Mouse (Mus musculus) liver, adult 2 months (tissue): ENCODE results near the gene Fam162b.

Source experiments
- CTCF ChIP-seq: fragments of 200-500 bp; IDR thresholded peaks from 2 replicates; pipeline ENCODE4 v1.5.1; 2011; ENCODE audit warnings: low read depth, low read length, control low read depth
- POLR2A ChIP-seq: fragments of 200-500 bp; IDR thresholded peaks from 2 replicates; pipeline ENCODE4 v1.6.1; 2011; ENCODE audit warnings: low read length, control low read depth; ENCODE audit not compliant: insufficient read depth; ENCODE audit errors: extremely low read depth

DNA sequence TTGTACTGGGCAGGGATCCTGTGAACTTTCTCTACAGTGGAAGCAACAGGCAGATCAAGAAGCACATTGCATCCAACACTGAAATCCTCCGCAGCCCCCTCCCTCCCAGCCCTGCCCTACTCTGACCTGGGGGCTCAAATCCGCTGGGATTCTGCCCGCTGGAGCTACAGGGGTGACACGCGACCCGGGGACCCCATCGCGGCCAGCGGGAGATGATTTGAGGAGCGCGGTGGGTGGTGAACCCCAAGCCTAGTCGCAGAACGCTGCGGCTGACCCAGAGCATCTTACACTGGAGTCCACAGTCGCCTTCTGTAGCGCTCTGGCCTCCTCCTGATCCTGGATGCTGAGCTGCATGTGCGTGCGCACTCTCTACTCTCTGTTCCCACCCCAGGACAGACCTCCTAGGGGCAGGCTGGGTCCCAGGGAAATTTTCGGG lies at the start of gene Fam162b:
- TF ChIP-seq CTCF (no peak), POLR2A (no peak)
